Mouse (Mus musculus) forebrain, embryonic 14.5 days (tissue): ENCODE measurements around the gene Vwf. TPM values are rescaled to one million over a fixed set of nuclear protein-coding genes. Genes with fewer than 3 reads are reported as not detected.
A peak's percentile ranks its signal among the peaks of the same experiment; 100 is the strongest.

ENCODE experiments used
- ATAC-seq: fragments of 200-750 bp; cut with Nextera tagmentation; 2 replicates; pipeline ENCODE4 v1.8.0; 2017; ENCODE audit warnings: mild to moderate bottlenecking, moderate library complexity
- DNase-seq: peaks from one replicate; pipeline ENCODE4 v3.0.0-alpha.2; 2015; ENCODE audit warnings: low spot score
- H3K27ac ChIP-seq: fragments of 300-500 bp; sonication (generic); 2 replicates; pipeline ENCODE4 v1.5.1; 2014; ENCODE audit warnings: low read depth, mild to moderate bottlenecking, control low read depth, low read length, moderate library complexity
- H3K27me3 ChIP-seq: fragments of 300-500 bp; sonication (generic); replicated peaks from 2 replicates; pipeline ENCODE4 v1.6.1; 2014; ENCODE audit warnings: low read length, control low read depth, mixed read lengths; ENCODE audit not compliant: control insufficient read depth, insufficient read depth
- H3K36me3 ChIP-seq: fragments of 300-500 bp; sonication (generic); 2 replicates; pipeline ENCODE4 v1.6.1; 2014; ENCODE audit warnings: low read length, control low read depth; ENCODE audit not compliant: control insufficient read depth, insufficient read depth
- H3K4me1 ChIP-seq: fragments of 300-500 bp; sonication (generic); 2 replicates; pipeline ENCODE4 v1.6.1; 2014; ENCODE audit warnings: antibody characterized with exemption, low read length, control low read depth; ENCODE audit not compliant: control insufficient read depth, insufficient read depth
- H3K4me2 ChIP-seq: fragments of 300-500 bp; sonication (generic); 2 replicates; pipeline ENCODE4 v1.6.1; 2014; ENCODE audit warnings: mild to moderate bottlenecking, control low read depth, low read length
- H3K4me3 ChIP-seq: fragments of 300-500 bp; sonication (generic); 2 replicates; pipeline ENCODE4 v1.5.1; 2014; ENCODE audit warnings: low read depth, low read length, control low read depth
- H3K9ac ChIP-seq: fragments of 300-500 bp; sonication (generic); 2 replicates; pipeline ENCODE4 v1.6.1; 2014; ENCODE audit warnings: mild to moderate bottlenecking, low read length, control low read depth, moderate library complexity
- H3K9me3 ChIP-seq: fragments of 300-500 bp; sonication (generic); replicated peaks from 2 replicates; pipeline ENCODE4 v1.6.1; 2016; ENCODE audit warnings: low read length, control low read depth, mixed read lengths; ENCODE audit not compliant: control insufficient read depth
- WGBS: fragments of 180-500 bp; shearing (Covaris S2); extraction: QIAGEN DNeasy Blood & Tissue Kit; methylation state at CpG from one replicate; pipeline ENCODE4 v1.1.7; 2014; 5-methylcytosine and 5-hydroxymethylcytosine counted together
- polyA plus RNA-seq: library from polyadenylated mRNA; unstranded; fragments of >200 nt; fragmentation: Nextera tagmentation; extraction: Ambion mirVana; gene quantifications from 2 replicates; pipeline ENCODE4 v1.2.1, GENCODE M21; 2014

Vwf gene
- polyA plus RNA-seq, 1 experiment from 2014 or later, result 8.8 TPM

GRCm38 (mm10) chr6:125577882-125578646, 31.5 kb downstream of the Vwf start:
- Histone ChIP-seq H3K4me1 (peaks cover 4% of the 10 kb centered on the region), H3K9ac (no peak overlapping the region), H3K27me3 (no peaks in the 10 kb centered on the region), H3K4me3 (no peak overlapping the region), H3K36me3 (no peaks in the 10 kb centered on the region), H3K4me2 (no peak overlapping the region), H3K9me3 (no peaks in the 10 kb centered on the region), H3K27ac (0 out of 2 replicates have a peak overlapping the region, but pooled peaks have one; percentile 36)
- DNase-seq, result peak; percentile 71
- WGBS, result 15% methylated on average over 11 of the region's 11 CpGs
- ATAC-seq, result peak; percentile 37; the same call in 1 of the 2 replicates

GRCm38 (mm10) chr6:125578647-125579011, 32.1 kb downstream of the Vwf start:
- no peak overlapping the region for H3K4me3 ChIP-seq
- H3K4me2 ChIP-seq, result no peak overlapping the region
- H3K27ac ChIP-seq, result 0 out of 2 replicates have a peak overlapping the region, but pooled peaks have one; percentile 36
- ATAC-seq (peak; percentile 23; the same call in 1 of the 2 replicates), DNase-seq (no peak)
- peaks cover 4% of the 10 kb centered on the region; the same call in 1 of the 2 replicates for H3K4me1 ChIP-seq
- H3K27me3 ChIP-seq, result no peaks in the 10 kb centered on the region
- H3K9ac ChIP-seq, result no peak overlapping the region
- no peaks in the 10 kb centered on the region for H3K9me3 ChIP-seq
- H3K36me3 ChIP-seq, result no peaks in the 10 kb centered on the region
- WGBS, result 55% methylated on average over 7 of the region's 7 CpGs

- H3K4me3 ChIP-seq, result no peak overlapping the region
- no peaks in the 10 kb centered on the region for H3K9me3 ChIP-seq
- DNase-seq (no peak), ATAC-seq (no peak)
- no peak overlapping the region for H3K27ac ChIP-seq
- H3K4me2 ChIP-seq, result no peak overlapping the region
- H3K27me3 ChIP-seq, result no peaks in the 10 kb centered on the region
- no peak overlapping the region for H3K9ac ChIP-seq
- WGBS, result 100% methylated on average over 2 of the region's 2 CpGs
- no peaks in the 10 kb centered on the region for H3K36me3 ChIP-seq
- H3K4me1 ChIP-seq, result peaks cover 4% of the 10 kb centered on the region; the same call in 1 of the 2 replicates
These were observed 33.3 kb downstream of the Vwf start for GRCm38 (mm10) chr6:125579864-125580263.

- H3K9ac ChIP-seq, result no peak overlapping the region
- H3K36me3 ChIP-seq, result no peaks in the 10 kb centered on the region
- 94% methylated on average over 6 of the region's 6 CpGs for WGBS
- DNase-seq (no peak), ATAC-seq (no peak)
- H3K27ac ChIP-seq, result no peak overlapping the region
- H3K4me1 ChIP-seq, result peaks cover 1% of the 10 kb centered on the region
- no peak overlapping the region for H3K4me2 ChIP-seq
- no peaks in the 10 kb centered on the region for H3K9me3 ChIP-seq
- H3K4me3 ChIP-seq, result no peak overlapping the region
- H3K27me3 ChIP-seq, result no peaks in the 10 kb centered on the region
These were observed 37.1 kb downstream of the Vwf start for GRCm38 (mm10) chr6:125583666-125584065.

- Histone ChIP-seq H3K27me3 (no peaks in the 10 kb centered on the region), H3K9ac (no peak overlapping the region), H3K4me1 (no peaks in the 10 kb centered on the region; the same call in none of the 2 replicates), H3K9me3 (no peaks in the 10 kb centered on the region), H3K27ac (no peak overlapping the region), H3K36me3 (no peaks in the 10 kb centered on the region), H3K4me3 (no peak overlapping the region), H3K4me2 (no peak overlapping the region)
- no peak for ATAC-seq
- no peak for DNase-seq
- WGBS, result 95% methylated on average over 15 of the region's 15 CpGs
These were observed 37.7 kb downstream of the Vwf start for GRCm38 (mm10) chr6:125584266-125584665.

- Histone ChIP-seq H3K4me3 (no peak overlapping the region), H3K4me1 (no peaks in the 10 kb centered on the region; the same call in none of the 2 replicates), H3K9me3 (no peaks in the 10 kb centered on the region), H3K9ac (no peak overlapping the region), H3K36me3 (no peaks in the 10 kb centered on the region), H3K4me2 (no peak overlapping the region), H3K27ac (no peak overlapping the region), H3K27me3 (no peaks in the 10 kb centered on the region)
- ATAC-seq (no peak), DNase-seq (no peak)
- WGBS, result 50% methylated on average over 3 of the region's 3 CpGs
These were observed 39.0 kb downstream of the Vwf start for GRCm38 (mm10) chr6:125585579-125585978.

DNA sequence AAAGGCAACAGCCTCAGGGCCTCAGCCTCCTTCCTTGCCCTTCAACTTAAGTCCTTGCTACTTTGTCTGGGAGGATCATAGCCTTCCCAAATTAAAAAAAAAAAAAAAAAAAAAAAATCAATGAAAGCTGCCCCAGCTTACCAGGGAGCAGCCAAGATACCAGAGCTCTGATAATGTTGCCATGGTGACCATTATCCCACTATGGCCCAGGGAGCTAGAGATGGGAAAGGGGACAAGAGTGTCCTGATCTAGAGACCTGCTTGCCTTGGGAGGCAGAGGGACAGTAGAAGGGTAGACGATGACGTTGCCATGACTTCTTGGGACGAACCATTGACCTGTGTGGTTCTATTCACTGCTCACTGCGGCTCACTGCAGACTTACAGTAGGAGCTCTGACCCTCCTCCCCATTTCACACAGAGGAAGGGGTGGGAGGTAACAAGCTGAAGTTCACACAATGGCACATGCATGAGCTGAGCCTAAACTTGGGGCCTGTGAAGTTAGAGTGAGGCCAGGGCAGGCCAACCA, 39.5 kb downstream of the Vwf start:
- no peak overlapping the region for H3K9ac ChIP-seq
- no peaks in the 10 kb centered on the region; the same call in none of the 2 replicates for H3K4me1 ChIP-seq
- no peak overlapping the region for H3K4me3 ChIP-seq
- no peaks in the 10 kb centered on the region for H3K36me3 ChIP-seq
- ATAC-seq, result 0 out of 2 replicates have a peak, but pooled peaks have one; percentile 20
- H3K9me3 ChIP-seq, result no peaks in the 10 kb centered on the region
- WGBS, result 77% methylated on average over 4 of the region's 4 CpGs
- DNase-seq, result no peak
- no peaks in the 10 kb centered on the region for H3K27me3 ChIP-seq
- H3K4me2 ChIP-seq, result no peak overlapping the region
- H3K27ac ChIP-seq, result no peak overlapping the region

GRCm38 (mm10) chr6:125588241-125588640, 41.7 kb downstream of the Vwf start:
- no peaks in the 10 kb centered on the region for H3K9me3 ChIP-seq
- DNase-seq, result no peak
- 92% methylated on average over 12 of the region's 12 CpGs for WGBS
- no peaks in the 10 kb centered on the region for H3K36me3 ChIP-seq
- no peak overlapping the region for H3K4me2 ChIP-seq
- H3K4me3 ChIP-seq, result no peak overlapping the region
- no peaks in the 10 kb centered on the region; the same call in none of the 2 replicates for H3K4me1 ChIP-seq
- no peak overlapping the region for H3K27ac ChIP-seq
- H3K27me3 ChIP-seq, result no peaks in the 10 kb centered on the region
- ATAC-seq, result no peak
- H3K9ac ChIP-seq, result no peak overlapping the region

- no peaks in the 10 kb centered on the region for H3K36me3 ChIP-seq
- no peak for DNase-seq
- no peak overlapping the region for H3K4me3 ChIP-seq
- H3K9ac ChIP-seq, result no peak overlapping the region
- H3K27ac ChIP-seq, result no peak overlapping the region
- H3K4me1 ChIP-seq, result no peaks in the 10 kb centered on the region; the same call in none of the 2 replicates
- H3K4me2 ChIP-seq, result no peak overlapping the region
- no peaks in the 10 kb centered on the region for H3K27me3 ChIP-seq
- ATAC-seq, result no peak
- no peaks in the 10 kb centered on the region for H3K9me3 ChIP-seq
- WGBS, result 81% methylated on average over 8 of the region's 8 CpGs
These were observed 42.5 kb downstream of the Vwf start for GRCm38 (mm10) chr6:125589075-125589474.
